ENCODE assay signal across 18 mouse cellular contexts in the genomic region with DNA sequence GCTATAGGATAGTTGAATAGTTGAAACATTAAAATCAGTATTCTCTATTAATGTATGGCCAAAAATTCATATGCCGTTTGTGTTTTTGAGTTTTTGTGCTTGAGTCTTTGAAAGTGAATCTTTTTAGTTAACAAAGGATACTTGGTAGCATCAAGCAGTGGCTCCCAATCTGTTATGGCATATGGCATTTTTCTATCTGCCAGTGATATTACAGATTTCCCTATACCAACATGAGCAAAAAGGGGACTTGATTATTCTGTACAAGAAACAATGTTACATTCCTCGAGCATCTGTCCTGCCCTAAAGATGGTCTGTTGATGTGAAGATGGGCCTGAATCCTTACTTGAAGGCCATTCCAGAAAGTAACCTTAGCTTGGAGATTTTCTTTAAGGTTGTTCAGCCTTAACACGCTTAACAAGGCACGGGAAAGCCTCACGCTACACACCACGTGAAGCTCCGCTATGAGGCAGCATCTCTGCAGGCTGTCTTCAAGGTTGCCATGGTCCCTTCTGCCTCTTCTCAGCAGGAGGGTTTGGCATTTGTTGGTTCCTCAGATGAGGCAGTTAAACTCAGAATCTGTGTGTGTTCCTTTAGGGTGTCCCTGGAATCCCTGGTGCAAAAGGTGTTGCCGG. TPM values are rescaled to one million over a fixed set of nuclear protein-coding genes. Genes with fewer than 3 reads are reported as not detected.
DNase-seq lines count a peak whose midpoint lies in the region; ATAC-seq lines count a peak whose summit lies in the region.
"Had no signal": no experiment of that assay in that cellular context is flagged by ENCODE, and none has a peak within 500 bp of the region (broad histone marks: within the 10 kb centered on the region; RNA-seq: fewer than 3 reads in every experiment).

No protein-coding gene starts in this region.

- no peak for ATAC-seq in forebrain, embryonic 15.5 days (replicated peaks)
- ATAC-seq in forebrain, embryonic 11.5 days (replicated peaks; ENCODE audit: low FRiP score) = no peak
- ATAC-seq in midbrain, embryonic 14.5 days (ENCODE audit: low FRiP score, low TSS enrichment) = no peak
- ATAC-seq: intestine, embryonic 16.5 days had no signal

- H3K27ac ChIP-seq in forebrain, embryonic 15.5 days (replicated peaks) = peak overlapping the region; percentile 82
- no peak overlapping the region for H3K27ac ChIP-seq in forebrain, embryonic 11.5 days (ENCODE audit: low read depth, low read length)
- no peak overlapping the region for H3K27ac ChIP-seq in midbrain, embryonic 14.5 days (replicated peaks; ENCODE audit: low read depth, low read length)
- H3K27ac ChIP-seq: embryonic facial prominence, embryonic 13.5 days; lung, embryonic 15.5 days had no signal

- H3K36me3 ChIP-seq in forebrain, embryonic 15.5 days = no peaks in the 10 kb centered on the region
- no peaks in the 10 kb centered on the region for H3K36me3 ChIP-seq in forebrain, embryonic 11.5 days (ENCODE audit: control insufficient read depth, insufficient read depth, low read length)
- H3K36me3 ChIP-seq in midbrain, embryonic 14.5 days (ENCODE audit: control insufficient read depth, insufficient read depth, low read length) = no peaks in the 10 kb centered on the region
- H3K36me3 ChIP-seq: embryonic facial prominence, embryonic 13.5 days; lung, embryonic 15.5 days had no signal

- H3K4me2 ChIP-seq in forebrain, embryonic 15.5 days (replicated peaks) = no peak overlapping the region
- no peak overlapping the region for H3K4me2 ChIP-seq in forebrain, embryonic 11.5 days (ENCODE audit: low read depth, low read length, severe bottlenecking)
- H3K4me2 ChIP-seq in midbrain, embryonic 14.5 days (ENCODE audit: low read length) = no peak overlapping the region
- H3K4me2 ChIP-seq: embryonic facial prominence, embryonic 13.5 days; lung, embryonic 15.5 days had no signal

- DNase-seq in forebrain, embryonic 11.5 days (ENCODE audit: low spot score) = no peak
- DNase-seq in cerebellum, adult 9-10 months = peak; percentile 93
- peak; percentile 27 for DNase-seq in layer of hippocampus, adult 9-10 months (ENCODE audit: low spot score)
- DNase-seq in right cerebral cortex, adult 2 months (ENCODE audit: low spot score in 2 of 2) = peak; percentile 47 to 61
- no peak for DNase-seq in gastrocnemius, adult 18-20 months (ENCODE audit: low spot score)
- no peak for DNase-seq in midbrain, embryonic 14.5 days
- no peak for DNase-seq in frontal cortex, postnatal 25 days (ENCODE audit: low spot score in 2 of 2)
- DNase-seq: adrenal gland, postnatal 10 days; heart, adult 11 months; heart, postnatal 14 days; kidney, postnatal 14 days; liver; spleen, adult 18-20 months had no signal

- no peaks in the 10 kb centered on the region for H3K9me3 ChIP-seq in forebrain, embryonic 15.5 days
- no peaks in the 10 kb centered on the region for H3K9me3 ChIP-seq in forebrain, embryonic 11.5 days (ENCODE audit: control insufficient read depth, low read length)
- H3K9me3 ChIP-seq in midbrain, embryonic 14.5 days (ENCODE audit: control insufficient read depth, low read length) = no peaks in the 10 kb centered on the region
- H3K9me3 ChIP-seq: embryonic facial prominence, embryonic 13.5 days; lung, embryonic 15.5 days had no signal

- 63% methylated on average over 8 of the region's 8 CpGs for WGBS in forebrain, embryonic 15.5 days
- WGBS in forebrain, embryonic 11.5 days = 87% methylated on average over 8 of the region's 8 CpGs
- 75% methylated on average over 8 of the region's 8 CpGs for WGBS in midbrain, embryonic 14.5 days

- H3K4me1 ChIP-seq in forebrain, embryonic 15.5 days = peaks cover 23% of the 10 kb centered on the region
- H3K4me1 ChIP-seq in forebrain, embryonic 11.5 days (replicated peaks; ENCODE audit: control insufficient read depth, insufficient read depth, low read length) = no peaks in the 10 kb centered on the region; the same call in 1 of the 2 replicates
- peaks cover 3% of the 10 kb centered on the region; the same call in 1 of the 2 replicates for H3K4me1 ChIP-seq in midbrain, embryonic 14.5 days (ENCODE audit: control insufficient read depth, insufficient read depth, low read length)

- no peaks in the 10 kb centered on the region for H3K27me3 ChIP-seq in forebrain, embryonic 15.5 days
- no peaks in the 10 kb centered on the region for H3K27me3 ChIP-seq in forebrain, embryonic 11.5 days (ENCODE audit: control insufficient read depth, insufficient read depth, low read length)
- H3K27me3 ChIP-seq in midbrain, embryonic 14.5 days (ENCODE audit: control insufficient read depth, insufficient read depth, low read length) = no peaks in the 10 kb centered on the region
- H3K27me3 ChIP-seq: embryonic facial prominence, embryonic 13.5 days; lung, embryonic 15.5 days had no signal

- no peak overlapping the region for H3K9ac ChIP-seq in forebrain, embryonic 15.5 days (replicated peaks)
- no peak overlapping the region for H3K9ac ChIP-seq in forebrain, embryonic 11.5 days (ENCODE audit: low read length)
- H3K9ac ChIP-seq in midbrain, embryonic 14.5 days (replicated peaks; ENCODE audit: low read length) = no peak overlapping the region
- H3K9ac ChIP-seq: embryonic facial prominence, embryonic 13.5 days; lung, embryonic 15.5 days had no signal

- no peak overlapping the region for H3K4me3 ChIP-seq in forebrain, embryonic 15.5 days
- no peak overlapping the region for H3K4me3 ChIP-seq in forebrain, embryonic 11.5 days (ENCODE audit: low read depth, low read length)
- no peak overlapping the region for H3K4me3 ChIP-seq in midbrain, embryonic 14.5 days (replicated peaks; ENCODE audit: low read depth, low read length)
- H3K4me3 ChIP-seq: embryonic facial prominence, embryonic 13.5 days; lung, embryonic 15.5 days had no signal

RNA-seq across cellular contexts. Expression of a gene that starts 45.7 kb away (rescaled TPM):
- 1.3 TPM in 2 replicates for polyA plus RNA-seq in forebrain, embryonic 15.5 days (2015; fragmentation: Nextera tagmentation; extraction: Ambion mirVana)
- polyA plus RNA-seq in forebrain, embryonic 11.5 days (2014; fragmentation: Nextera tagmentation; extraction: Ambion mirVana) = 10.4 and 12.7 TPM in 2 replicates
- under 1 TPM; 0.28 to 0.37 TPM for total RNA-seq in gastrocnemius, adult 18-20 months (2021)
- 0.50 and 0.86 TPM in 2 replicates for polyA plus RNA-seq in midbrain, embryonic 14.5 days (2014; fragmentation: Nextera tagmentation; extraction: Ambion mirVana)
- total RNA-seq: megakaryocyte-erythroid progenitor cell, adult 5-6 weeks had no signal

Comparison
In these comparisons a context has a peak if more than half of its experiments do, and no peak if none do; other contexts are left out.
1. DNase-seq: peak in cerebellum, adult 9-10 months (single experiment), layer of hippocampus, adult 9-10 months (single experiment) and right cerebral cortex, adult 2 months (2 of 2); none in forebrain, embryonic 11.5 days (single experiment), gastrocnemius, adult 18-20 months (single experiment), midbrain, embryonic 14.5 days (single experiment) and frontal cortex, postnatal 25 days (0 of 2).